Mouse (Mus musculus) thymus, adult 2 months (tissue): ENCODE measurements at regions not wholly inside any gene's neighbourhood (a gene's known extent, or its start where the extent isn't known, plus 50 kb on each side); places are given as distances from the start of the nearest gene placed in this dataset.

Experiments used
- CTCF ChIP-seq: fragments of 200-500 bp; IDR thresholded peaks from 2 replicates; pipeline ENCODE4 v1.5.1; 2012; ENCODE audit warnings: mild to moderate bottlenecking, control low read depth, low read length, moderate library complexity, borderline replicate concordance; ENCODE audit not compliant: control insufficient read depth, poor library complexity, insufficient read depth; ENCODE audit errors: extremely low read depth
- POLR2A ChIP-seq: fragments of 200-500 bp; IDR thresholded peaks from 2 replicates; pipeline ENCODE4 v1.6.1; 2012; ENCODE audit warnings: mild to moderate bottlenecking, low read length, control low read depth, moderate library complexity; ENCODE audit not compliant: control insufficient read depth, poor library complexity, insufficient read depth; ENCODE audit errors: extremely low read depth

GRCm38 (mm10) chr2:50456654-50457053 is 160.1 kb upstream of the Mmadhc start:
- TF ChIP-seq CTCF (no peak), POLR2A (no peak)
